Mouse (Mus musculus) forebrain, embryonic 11.5 days (tissue): Measurements from ENCODE around the gene Tk1. TPM values are rescaled to one million over a fixed set of nuclear protein-coding genes. Genes with fewer than 3 reads are reported as not detected.

Experiments
- ATAC-seq: fragments of 200-750 bp; cut with Nextera tagmentation; replicated peaks from 2 replicates; pipeline ENCODE4 v1.8.0; 2017; ENCODE audit warnings: moderate TSS enrichment; ENCODE audit not compliant: low FRiP score
- DNase-seq: peaks from one replicate; pipeline ENCODE4 v3.0.0-alpha.2; 2017; ENCODE audit warnings: low spot score
- H3K27ac ChIP-seq: fragments of 300-500 bp; sonication (generic); 2 replicates; pipeline ENCODE4 v1.5.1; 2014; ENCODE audit warnings: low read depth, low read length
- H3K27me3 ChIP-seq: fragments of 300-500 bp; sonication (generic); 2 replicates; pipeline ENCODE4 v1.6.1; 2014; ENCODE audit warnings: mild to moderate bottlenecking, low read length, mixed read lengths; ENCODE audit not compliant: control insufficient read depth, insufficient read depth
- H3K36me3 ChIP-seq: fragments of 300-500 bp; sonication (generic); 2 replicates; pipeline ENCODE4 v1.6.1; 2014; ENCODE audit warnings: mild to moderate bottlenecking, low read length, moderate library complexity, mixed read lengths; ENCODE audit not compliant: control insufficient read depth, insufficient read depth
- H3K4me1 ChIP-seq: fragments of 300-500 bp; sonication (generic); replicated peaks from 2 replicates; pipeline ENCODE4 v1.6.1; 2014; ENCODE audit warnings: low read length, mixed read lengths; ENCODE audit not compliant: control insufficient read depth, insufficient read depth
- H3K4me2 ChIP-seq: fragments of 300-500 bp; sonication (generic); 2 replicates; pipeline ENCODE4 v1.6.1; 2014; ENCODE audit warnings: low read depth, mild to moderate bottlenecking, low read length, moderate library complexity, mixed read lengths; ENCODE audit not compliant: severe bottlenecking
- H3K4me3 ChIP-seq: fragments of 300-500 bp; sonication (generic); 2 replicates; pipeline ENCODE4 v1.5.1; 2014; ENCODE audit warnings: low read depth, low read length
- H3K9ac ChIP-seq: fragments of 300-500 bp; sonication (generic); 2 replicates; pipeline ENCODE4 v1.6.1; 2014; ENCODE audit warnings: low read length
- H3K9me3 ChIP-seq: fragments of 300-500 bp; sonication (generic); 2 replicates; pipeline ENCODE4 v1.6.1; 2016; ENCODE audit warnings: low read length, mixed read lengths; ENCODE audit not compliant: control insufficient read depth
- WGBS: fragments of 180-500 bp; shearing (Covaris S2); extraction: QIAGEN DNeasy Blood & Tissue Kit; methylation state at CpG from one replicate; pipeline ENCODE4 v1.1.7; 2014; 5-methylcytosine and 5-hydroxymethylcytosine counted together
- polyA plus RNA-seq: library from polyadenylated mRNA; unstranded; fragments of >200 nt; fragmentation: Nextera tagmentation; extraction: Ambion mirVana; gene quantifications from 2 replicates; pipeline ENCODE4 v1.2.1, GENCODE M21; 2014

Tk1 gene
- polyA plus RNA-seq, 1 experiment from 2014 or later: 118 TPM

DNA sequence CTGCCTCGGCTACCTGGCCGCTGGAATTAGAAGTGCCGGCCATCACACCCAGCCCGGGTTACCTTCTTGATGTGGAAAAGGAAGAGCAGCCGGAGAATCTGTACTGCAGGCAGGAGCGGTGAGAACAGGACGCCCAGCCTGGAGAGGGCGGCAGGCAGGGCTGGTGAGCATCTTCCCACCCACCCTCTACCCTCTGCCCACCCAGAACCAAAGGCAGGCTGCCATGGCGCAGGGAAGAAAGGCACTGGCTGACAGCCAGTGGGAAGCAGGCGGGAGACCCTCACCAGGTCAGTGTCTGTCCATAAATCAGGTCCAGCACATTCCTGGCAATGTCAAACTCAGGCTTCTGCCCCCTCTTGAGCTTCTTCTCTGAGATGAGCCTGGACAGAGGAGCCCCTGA is 55.5 kb downstream of the Tk1 start:
- no peak overlapping the region for H3K27ac ChIP-seq
- no peaks in the 10 kb centered on the region for H3K36me3 ChIP-seq
- DNase-seq: no peak
- no peak overlapping the region for H3K9ac ChIP-seq
- H3K4me1 ChIP-seq: no peaks in the 10 kb centered on the region
- WGBS: 90% methylated on average over 10 of the region's 10 CpGs
- no peak overlapping the region for H3K4me3 ChIP-seq
- H3K9me3 ChIP-seq: no peaks in the 10 kb centered on the region
- no peak for ATAC-seq
- no peaks in the 10 kb centered on the region for H3K27me3 ChIP-seq
- no peak overlapping the region for H3K4me2 ChIP-seq

DNA sequence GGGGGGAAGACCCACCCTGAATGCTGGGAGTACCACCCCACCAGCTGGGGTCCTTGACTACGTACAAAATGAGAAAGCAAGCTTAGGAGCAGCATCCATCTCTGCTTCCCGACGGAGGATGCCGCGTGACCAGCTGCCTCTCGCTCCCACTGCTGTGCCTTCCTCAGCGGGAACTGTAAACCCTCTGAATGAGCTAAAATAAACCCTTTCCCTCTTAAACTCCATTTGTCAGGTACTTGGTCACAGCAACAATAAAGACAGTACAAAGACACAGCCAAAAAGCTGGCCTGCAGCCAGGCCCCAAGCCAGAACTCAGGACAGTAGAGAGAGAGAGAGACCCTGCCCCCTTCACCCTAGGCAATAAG is 56.2 kb downstream of the Tk1 start:
- Histone ChIP-seq H3K36me3 (no peaks in the 10 kb centered on the region), H3K4me2 (no peak overlapping the region), H3K4me3 (no peak overlapping the region), H3K27me3 (no peaks in the 10 kb centered on the region), H3K9me3 (no peaks in the 10 kb centered on the region), H3K27ac (no peak overlapping the region), H3K9ac (no peak overlapping the region), H3K4me1 (no peaks in the 10 kb centered on the region)
- no peak for DNase-seq
- no peak for ATAC-seq
- WGBS: 87% methylated on average over 7 of the region's 7 CpGs

DNA sequence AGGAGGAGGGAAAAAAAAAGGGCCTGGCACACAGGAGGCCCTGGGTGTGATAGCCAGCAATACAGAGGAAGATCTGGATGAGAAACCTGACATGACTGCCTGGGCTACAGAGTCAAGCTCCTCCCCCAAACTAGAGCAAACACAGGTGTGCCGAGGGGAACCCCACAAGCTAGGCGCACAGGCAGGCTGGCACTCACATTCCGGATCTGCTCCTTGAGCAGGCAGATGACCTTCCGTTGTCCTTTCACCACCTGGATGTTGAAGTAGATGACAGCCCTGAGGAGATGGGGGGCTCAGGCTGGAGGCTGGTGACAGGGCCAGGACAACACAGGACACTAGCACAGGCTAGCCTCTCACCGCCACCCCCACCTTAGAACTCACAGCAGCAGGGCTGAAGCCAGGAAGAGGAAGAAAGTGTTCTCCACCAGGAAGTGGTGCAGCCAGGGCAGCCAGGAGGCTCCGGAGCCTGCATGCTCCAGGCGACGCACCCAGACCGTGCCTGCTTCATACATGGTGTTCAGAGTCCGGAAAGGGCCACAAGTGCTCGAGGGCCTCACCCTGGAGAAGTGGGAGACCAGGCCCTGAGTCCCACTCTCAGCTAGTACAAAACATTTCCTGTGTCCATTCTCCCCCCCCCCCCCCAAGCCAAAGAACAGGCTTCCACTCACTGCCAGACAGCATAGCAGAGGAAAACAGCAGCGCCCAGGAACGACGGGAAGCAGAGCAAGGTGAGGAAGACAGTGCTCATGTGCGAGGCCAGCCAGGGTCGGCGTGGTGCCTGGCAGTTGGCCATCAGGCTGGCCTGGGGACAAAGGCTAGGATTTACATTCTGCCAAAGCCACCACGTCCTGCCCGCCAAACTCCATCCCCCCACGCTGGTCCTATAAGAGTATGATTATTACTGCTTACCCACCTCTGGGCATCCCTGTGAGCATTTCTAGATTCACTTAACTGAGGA is 56.9 kb downstream of the Tk1 start:
- Histone ChIP-seq H3K27me3 (no peaks in the 10 kb centered on the region), H3K36me3 (no peaks in the 10 kb centered on the region; the same call in 1 of the 2 replicates), H3K4me1 (no peaks in the 10 kb centered on the region), H3K4me3 (no peak overlapping the region), H3K9me3 (no peaks in the 10 kb centered on the region), H3K4me2 (no peak overlapping the region), H3K9ac (no peak overlapping the region), H3K27ac (no peak overlapping the region)
- ATAC-seq (no peak), DNase-seq (no peak)
- WGBS: 88% methylated on average over 20 of the region's 20 CpGs

DNA sequence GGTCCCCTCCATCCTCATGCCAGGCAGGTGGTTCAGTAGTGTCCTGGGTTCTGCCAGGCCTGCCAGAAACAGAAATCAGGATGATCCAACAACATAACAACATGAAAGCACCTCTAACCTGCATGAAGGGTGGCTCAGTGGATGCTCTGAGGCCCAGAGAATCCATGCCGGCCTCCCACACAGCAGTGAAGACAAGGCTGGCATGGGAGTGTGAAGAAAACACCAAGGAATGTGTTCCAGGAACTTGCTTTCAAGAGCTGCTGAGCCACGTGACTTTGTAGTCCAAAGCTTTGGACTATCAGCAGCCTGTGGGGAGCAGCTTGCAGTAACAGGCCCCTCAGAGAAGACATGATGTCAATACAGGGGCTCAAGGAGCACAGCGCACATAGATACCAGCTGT is 59.6 kb downstream of the Tk1 start:
- Histone ChIP-seq H3K4me1 (no peaks in the 10 kb centered on the region), H3K9me3 (no peaks in the 10 kb centered on the region), H3K4me3 (no peak overlapping the region), H3K27me3 (no peaks in the 10 kb centered on the region), H3K36me3 (no peaks in the 10 kb centered on the region; the same call in none of the 2 replicates), H3K4me2 (no peak overlapping the region), H3K27ac (no peak overlapping the region), H3K9ac (no peak overlapping the region)
- WGBS: 84% methylated on average over 3 of the region's 3 CpGs
- ATAC-seq: no peak
- no peak for DNase-seq

Other genes with a start within 250 kb of the Tk1 start
- gene Tnrc6c, start 171.8 kb downstream of the Tk1 start, polyA plus RNA-seq: 18.5 and 18.8 TPM in 2 replicates
- 2.0 and 2.4 TPM in 2 replicates for gene Tmc8, start 44.0 kb downstream of the Tk1 start, polyA plus RNA-seq
- 5.9 and 10.0 TPM in 2 replicates for gene Tmc6, start 43.9 kb downstream of the Tk1 start, polyA plus RNA-seq
- gene 6030468B19Rik, start 28.4 kb downstream of the Tk1 start, polyA plus RNA-seq: 0.60 and 1.5 TPM in 2 replicates
- gene Gm20708, start 16.4 kb downstream of the Tk1 start, polyA plus RNA-seq: 0.55 and 0.87 TPM in 2 replicates
- gene Syngr2, start 16.4 kb downstream of the Tk1 start, polyA plus RNA-seq: 32.7 and 36.6 TPM in 2 replicates
- gene Afmid, start 168 bp downstream of the Tk1 start, polyA plus RNA-seq: 6.0 and 6.8 TPM in 2 replicates
- 355 and 365 TPM in 2 replicates for gene Birc5, start 23.2 kb upstream of the Tk1 start, polyA plus RNA-seq
- gene Tmem235, start 34.7 kb upstream of the Tk1 start, polyA plus RNA-seq: not detected in 2 replicates
- 3.2 and 4.0 TPM in 2 replicates for gene Tha1, start 47.4 kb upstream of the Tk1 start, polyA plus RNA-seq
- gene Socs3, start 144.0 kb upstream of the Tk1 start, polyA plus RNA-seq: 5.4 and 5.9 TPM in 2 replicates
- 43.4 and 45.7 TPM in 2 replicates for gene Pgs1, start 160.2 kb upstream of the Tk1 start, polyA plus RNA-seq